Mouse (Mus musculus) MEL (cell line): ENCODE data around the gene Trmt61a. TPM values are rescaled to one million over a fixed set of nuclear protein-coding genes. Genes with fewer than 3 reads are reported as not detected.
"Not testable (repeated sequence)": the region's sequence is repeated elsewhere in the genome, so short reads cannot be mapped to it uniquely, and the experiment has no call there.

Source experiments
- DNase-seq: peaks from one replicate; pipeline ENCODE4 v3.0.0; 2011; ENCODE audit warnings: low read depth, low spot score
- H3K27ac ChIP-seq: 2 replicates; pipeline ENCODE4 v1.5.1; 2012; ENCODE audit warnings: low read depth, mild to moderate bottlenecking, control low read depth, low read length, moderate library complexity; ENCODE audit not compliant: control insufficient read depth
- H3K27me3 ChIP-seq, 2 experiments: fragments of 150-350 bp in 1 of 2; sonication (generic) in 1 of 2; 2 replicates each; pipeline ENCODE4 v1.6.1; 2012; ENCODE audit warnings: low read length in 2 of 2, mild to moderate bottlenecking in 2 of 2, improper control_type of control experiment in 1 of 2, moderate library complexity in 1 of 2; ENCODE audit not compliant: insufficient read depth in 2 of 2, control insufficient read depth in 1 of 2
- H3K36me3 ChIP-seq, 2 experiments: 2 replicates each; pipeline ENCODE4 v1.6.1; 2012 to 2014; ENCODE audit warnings: low read length in 2 of 2, improper control_type of control experiment in 1 of 2, inconsistent platforms in 1 of 2, mild to moderate bottlenecking in 1 of 2; ENCODE audit not compliant: insufficient read depth in 2 of 2, control insufficient read depth in 1 of 2
- H3K4me1 ChIP-seq, 2 experiments: fragments of 150-350 bp in 1 of 2; sonication (generic) in 1 of 2; 2 replicates each; pipeline ENCODE4 v1.6.1; 2012; ENCODE audit warnings: low read length in 2 of 2, improper control_type of control experiment in 1 of 2, mild to moderate bottlenecking in 1 of 2; ENCODE audit not compliant: insufficient read depth in 2 of 2, control insufficient read depth in 1 of 2
- H3K4me3 ChIP-seq, 2 experiments: fragments of 150-350 bp in 1 of 2; sonication (generic) in 1 of 2; 2 replicates each; pipeline ENCODE4 v1.5.1; 2012; ENCODE audit warnings: low read depth in 2 of 2, low read length in 2 of 2, mild to moderate bottlenecking in 2 of 2, moderate library complexity in 2 of 2, control low read depth in 1 of 2, improper control_type of control experiment in 1 of 2; ENCODE audit not compliant: control insufficient read depth in 1 of 2, insufficient read depth in 1 of 2
- H3K79me2 ChIP-seq: 2 replicates; pipeline ENCODE4 v1.6.1; 2012; ENCODE audit warnings: mild to moderate bottlenecking, low read length, moderate library complexity; ENCODE audit not compliant: control insufficient read depth, poor library complexity, insufficient read depth
- H3K9ac ChIP-seq: 2 replicates; pipeline ENCODE4 v1.6.1; 2012; ENCODE audit warnings: low read depth, mild to moderate bottlenecking, control low read depth, low read length, moderate library complexity; ENCODE audit not compliant: control insufficient read depth, poor library complexity, severe bottlenecking
- H3K9me3 ChIP-seq: fragments of 150-350 bp; sonication (generic); replicated peaks from 2 replicates; pipeline ENCODE4 v1.6.1; 2012; ENCODE audit warnings: mild to moderate bottlenecking, low read length, improper control_type of control experiment, moderate library complexity; ENCODE audit not compliant: insufficient read depth
- CHD1 ChIP-seq: IDR thresholded peaks from 2 replicates; pipeline ENCODE4 v1.6.1; 2012; ENCODE audit warnings: low read depth, mild to moderate bottlenecking, inconsistent platforms, low read length, improper control_type of control experiment
- CHD2 ChIP-seq: IDR thresholded peaks from 2 replicates; pipeline ENCODE4 v1.6.1; 2011; ENCODE audit warnings: low read length, improper control_type of control experiment
- CTCF ChIP-seq, 3 experiments: IDR thresholded peaks in 2 of 3; conservative IDR thresholded peaks in 1 of 3; 2 replicates each; pipeline ENCODE4 v1.5.1; 2011 to 2012; ENCODE audit warnings: low read length in 3 of 3, low read depth in 2 of 3, mild to moderate bottlenecking in 2 of 3, improper control_type of control experiment in 1 of 3, inconsistent platforms in 1 of 3, mixed read lengths in 1 of 3, moderate library complexity in 1 of 3; ENCODE audit not compliant: control insufficient read depth in 1 of 3, insufficient read depth in 1 of 3, poor library complexity in 1 of 3, severe bottlenecking in 1 of 3
- GABPA ChIP-seq: IDR thresholded peaks from 2 replicates; pipeline ENCODE4 v1.6.1; 2012; ENCODE audit warnings: low read depth, mild to moderate bottlenecking, inconsistent platforms, low read length, improper control_type of control experiment, moderate library complexity
- HCFC1 ChIP-seq: IDR thresholded peaks from 2 replicates; pipeline ENCODE4 v1.6.1; 2012; ENCODE audit warnings: low read depth, mild to moderate bottlenecking, inconsistent platforms, low read length, improper control_type of control experiment, moderate library complexity
- JUND ChIP-seq: IDR thresholded peaks from 2 replicates; pipeline ENCODE4 v1.6.1; 2011; ENCODE audit warnings: low read depth, mild to moderate bottlenecking, improper control_type of control experiment, low read length
- MAFK ChIP-seq: IDR thresholded peaks from 2 replicates; pipeline ENCODE4 v1.6.1; 2011; ENCODE audit warnings: low read depth, mild to moderate bottlenecking, low read length, improper control_type of control experiment, borderline replicate concordance
- MAZ ChIP-seq: IDR thresholded peaks from 2 replicates; pipeline ENCODE4 v1.6.1; 2012; ENCODE audit warnings: low read depth, mild to moderate bottlenecking, inconsistent platforms, low read length, improper control_type of control experiment
- MYB ChIP-seq: IDR thresholded peaks from 2 replicates; pipeline ENCODE4 v1.6.1; 2011; ENCODE audit warnings: mild to moderate bottlenecking, low read depth, low read length, improper control_type of control experiment
- MYC ChIP-seq: IDR thresholded peaks from 2 replicates; pipeline ENCODE4 v1.6.1; 2011; ENCODE audit warnings: low read depth, mild to moderate bottlenecking, low read length, improper control_type of control experiment, moderate library complexity
- NELFE ChIP-seq: IDR thresholded peaks from 2 replicates; pipeline ENCODE4 v1.6.1; 2011; ENCODE audit warnings: low read depth, low read length, improper control_type of control experiment
- POLR2A ChIP-seq, 2 experiments: IDR thresholded peaks; 2 replicates each; pipeline ENCODE4 v1.6.1; 2011 to 2012; ENCODE audit warnings: low read length in 2 of 2, mild to moderate bottlenecking in 2 of 2, control low read depth in 1 of 2, improper control_type of control experiment in 1 of 2, low read depth in 1 of 2, moderate library complexity in 1 of 2; ENCODE audit not compliant: control insufficient read depth in 1 of 2, insufficient read depth in 1 of 2, poor library complexity in 1 of 2
- POLR2AphosphoS2 ChIP-seq: IDR thresholded peaks from 2 replicates; pipeline ENCODE4 v1.6.1; 2011; ENCODE audit warnings: low read length, improper control_type of control experiment
- RAD21 ChIP-seq: IDR thresholded peaks from 2 replicates; pipeline ENCODE4 v1.6.1; 2011; ENCODE audit warnings: mild to moderate bottlenecking, low read depth, low read length, improper control_type of control experiment
- SIN3A ChIP-seq: IDR thresholded peaks from 2 replicates; pipeline ENCODE4 v1.6.1; 2012; ENCODE audit warnings: low read length, improper control_type of control experiment, inconsistent platforms
- TBP ChIP-seq: IDR thresholded peaks from 2 replicates; pipeline ENCODE4 v1.8.0; 2011; ENCODE audit warnings: low read depth, low read length, improper control_type of control experiment
- TCF12 ChIP-seq: IDR thresholded peaks from 2 replicates; pipeline ENCODE4 v1.6.1; 2014; ENCODE audit warnings: low read depth, mild to moderate bottlenecking, inconsistent platforms, low read length, improper control_type of control experiment, moderate library complexity
- UBTF ChIP-seq: IDR thresholded peaks from 2 replicates; pipeline ENCODE4 v1.6.1; 2012; ENCODE audit warnings: low read depth, mild to moderate bottlenecking, inconsistent platforms, low read length, improper control_type of control experiment, moderate library complexity, borderline replicate concordance; ENCODE audit not compliant: insufficient read depth
- ZC3H11A ChIP-seq: IDR thresholded peaks from 2 replicates; pipeline ENCODE4 v1.6.1; 2012; ENCODE audit warnings: low read depth, mild to moderate bottlenecking, inconsistent platforms, low read length, improper control_type of control experiment
- ZKSCAN1 ChIP-seq: IDR thresholded peaks from 2 replicates; pipeline ENCODE4 v1.6.1; 2012; ENCODE audit warnings: low read depth, mild to moderate bottlenecking, inconsistent platforms, low read length, improper control_type of control experiment, moderate library complexity
- ZNF384 ChIP-seq: IDR thresholded peaks from 2 replicates; pipeline ENCODE4 v1.6.1; 2012; ENCODE audit warnings: low read depth, mild to moderate bottlenecking, inconsistent platforms, low read length, improper control_type of control experiment
- polyA plus RNA-seq, 2 experiments: library from polyadenylated mRNA; stranded (reverse) in 1 of 2; unstranded in 1 of 2; fragments of >175 nt in 1 of 2; fragments of >200 nt in 1 of 2; gene quantifications; 2 replicates each; pipeline versions ENCODE4 v1.2.1 to v1.2.4; 2012; ENCODE audit warnings: low replicate concordance in 2 of 2, low read depth in 1 of 2; ENCODE audit not compliant: insufficient read length in 2 of 2, insufficient read depth in 1 of 2, missing spikeins in 1 of 2
- total RNA-seq: library from RNA; depleted of rRNA; stranded (reverse); fragments of 300-350 nt; gene quantifications from 2 replicates; pipeline ENCODE4 v1.2.3, GENCODE M21; 2012

Trmt61a gene
- total and polyA plus RNA-seq, 3 experiments, result 41.4 to 77.5 TPM; not detected in 1

GRCm38 (mm10) chr12:111713004-111713651 lies 35.2 kb downstream of the Trmt61a start, which contains the start of the genes Bag5 and Apopt1 (continued):
- TF ChIP-seq POLR2A (IDR thresholded peaks at IDR 0.05; ENCODE audit: control insufficient read depth in 1 of 2, insufficient read depth in 1 of 2, low read depth in 1 of 2, low read length in 2 of 2, poor library complexity in 1 of 2), result peak; percentile 83 to 97
- TF ChIP-seq HCFC1, result peak; percentile 95
- peak; percentile 98 for TF ChIP-seq SIN3A
- TF ChIP-seq MYB, result no peak
- TF ChIP-seq, all 39 proteins: peak for 22

DNA sequence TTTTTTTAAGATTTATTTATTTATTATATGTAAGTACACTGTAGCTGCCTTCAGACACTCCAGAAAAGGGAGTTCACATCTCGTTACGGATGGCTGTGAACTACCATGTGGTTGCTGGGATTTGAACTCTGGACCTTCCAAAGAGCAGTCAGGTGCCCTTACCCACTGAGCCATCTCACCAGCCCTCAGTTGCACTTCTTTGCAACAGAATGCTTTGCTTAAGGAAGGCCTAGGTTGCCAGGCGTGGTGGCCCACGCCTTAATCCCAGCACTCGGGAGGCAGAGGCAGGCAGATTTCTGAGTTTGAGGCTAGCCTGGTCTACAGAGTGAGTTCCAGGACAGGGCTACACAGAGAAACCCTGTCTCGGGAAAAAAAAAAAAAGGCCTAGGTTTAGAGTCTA lies 36.0 kb downstream of the Trmt61a start:
- H3K27ac ChIP-seq, H3K9me3 ChIP-seq, H3K9ac ChIP-seq: not testable (repeated sequence)
- peaks cover 39% of the 10 kb centered on the region for H3K79me2 ChIP-seq
- DNase-seq, result peak; percentile 29
- peaks cover 0 to 13% of the 10 kb centered on the region in 2 experiments; a peak in 3 of 4 replicates for H3K4me1 ChIP-seq
- H3K36me3 ChIP-seq, result peaks cover 5 to 12% of the 10 kb centered on the region in 2 experiments
- peak overlapping the region; percentile 10 to 99; a peak in 3 of 4 replicates for H3K4me3 ChIP-seq
- peak; percentile 84 for TF ChIP-seq TBP
- TF ChIP-seq, all 39 proteins: peak for 1; not testable (repeated sequence) for 38
- H3K27me3 ChIP-seq, result not testable (repeated sequence)

GRCm38 (mm10) chr12:111716505-111716904 lies 38.6 kb downstream of the Trmt61a start:
- no peak for DNase-seq
- H3K4me3 ChIP-seq, result no peak overlapping the region
- peaks cover 0 to 5% of the 10 kb centered on the region in 2 experiments; a peak in 2 of 4 replicates for H3K36me3 ChIP-seq
- TF ChIP-seq MYC (no peak), TBP (peak; percentile 54; the same call in 1 of the 2 replicates)
- TF ChIP-seq, all 39 proteins: peak for 1
- Histone ChIP-seq H3K9me3 (no peaks in the 10 kb centered on the region), H3K27me3 (no peaks in the 10 kb centered on the region), H3K4me1 (peaks cover 0 to 6% of the 10 kb centered on the region in 2 experiments; a peak in 3 of 4 replicates), H3K9ac (no peak overlapping the region), H3K79me2 (peaks cover 27% of the 10 kb centered on the region), H3K27ac (no peak overlapping the region)

DNA sequence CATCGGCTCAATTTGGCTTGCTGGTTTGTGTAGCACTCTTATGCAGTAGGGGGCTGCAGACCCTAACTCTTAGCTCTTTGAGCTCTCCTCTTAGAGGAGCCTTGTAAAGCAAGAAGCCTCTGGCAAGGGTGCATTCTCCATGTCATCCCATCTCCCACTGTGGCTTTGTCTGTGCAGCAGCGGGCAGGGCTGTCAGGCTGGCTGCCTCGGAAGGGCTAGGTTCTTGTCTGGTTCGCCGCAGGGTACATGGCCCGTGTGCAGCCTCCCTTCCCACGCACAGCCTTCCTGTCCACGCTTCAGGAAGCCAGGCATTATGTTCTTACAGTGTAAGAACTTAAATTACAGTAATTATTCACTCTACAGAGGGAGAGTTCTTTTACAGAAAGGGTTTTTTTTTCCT lies 40.8 kb downstream of the Trmt61a start:
- Histone ChIP-seq H3K4me1 (no peaks in the 10 kb centered on the region; a peak in 1 of 4 replicates), H3K4me3 (no peak overlapping the region), H3K79me2 (peaks cover 8% of the 10 kb centered on the region; the same call in 1 of the 2 replicates), H3K9ac (no peak overlapping the region), H3K36me3 (peaks cover 0 to 3% of the 10 kb centered on the region in 2 experiments; a peak in 2 of 4 replicates), H3K9me3 (no peaks in the 10 kb centered on the region), H3K27me3 (no peaks in the 10 kb centered on the region), H3K27ac (no peak overlapping the region)
- DNase-seq, result no peak
- TF ChIP-seq MYC, result no peak
- no peak for TF ChIP-seq CHD2
- TF ChIP-seq MAFK, result no peak
- no peak for TF ChIP-seq TCF12
- no peak for TF ChIP-seq ZC3H11A
- TF ChIP-seq POLR2AphosphoS2, result no peak
- no peak for TF ChIP-seq JUND
- TF ChIP-seq NELFE, result no peak
- TF ChIP-seq ZKSCAN1, result no peak
- no peak for TF ChIP-seq TBP
- no peak for TF ChIP-seq MYB
- no peak for TF ChIP-seq ZNF384
- no peak for TF ChIP-seq RAD21
- no peak for TF ChIP-seq CTCF (IDR thresholded peaks at IDR 0.05 in 2 of 3, conservative IDR thresholded peaks at IDR 0.05 in 1 of 3; ENCODE audit: control insufficient read depth in 1 of 3, insufficient read depth in 1 of 3, low read depth in 2 of 3, low read length in 3 of 3, poor library complexity in 1 of 3, severe bottlenecking in 1 of 3)
- TF ChIP-seq GABPA, result no peak
- TF ChIP-seq POLR2A (IDR thresholded peaks at IDR 0.05; ENCODE audit: control insufficient read depth in 1 of 2, insufficient read depth in 1 of 2, low read depth in 1 of 2, low read length in 2 of 2, poor library complexity in 1 of 2), result no peak
- TF ChIP-seq MAZ, result no peak
- no peak for TF ChIP-seq UBTF
- no peak for TF ChIP-seq CHD1
